Mouse (Mus musculus) C2C12 (cell line): Measurements from ENCODE around the gene Cox7a1. TPM values are rescaled to one million over a fixed set of nuclear protein-coding genes. Genes with fewer than 3 reads are reported as not detected.
A peak's percentile ranks its signal among the peaks of the same experiment; 100 is the strongest.

ENCODE experiments used
- H3K27me3 ChIP-seq: one replicate; pipeline ENCODE4 v1.6.1; 2011; ENCODE audit not compliant: control insufficient read depth, insufficient read depth, insufficient read length
- H3K36me3 ChIP-seq: one replicate; pipeline ENCODE4 v1.6.1; 2011; ENCODE audit not compliant: control insufficient read depth, insufficient read depth
- H3K4me3 ChIP-seq: one replicate; pipeline ENCODE4 v1.5.1; 2011; ENCODE audit warnings: mild to moderate bottlenecking, control low read depth; ENCODE audit not compliant: poor library complexity, insufficient read depth, severe bottlenecking
- H3K79me2 ChIP-seq: one replicate; pipeline ENCODE4 v1.6.1; 2011; ENCODE audit not compliant: control insufficient read depth, insufficient read depth
- H3K79me3 ChIP-seq: one replicate; pipeline ENCODE4 v1.6.1; 2011; ENCODE audit warnings: low read depth, control low read depth
- H3ac ChIP-seq: one replicate; pipeline ENCODE3; 2011; ENCODE audit warnings: low read depth; ENCODE audit not compliant: control insufficient read depth, insufficient read length
- CEBPB ChIP-seq: IDR thresholded peaks from one replicate; pipeline ENCODE4 v1.6.1; 2011; ENCODE audit warnings: low read depth, mild to moderate bottlenecking, control low read depth, moderate library complexity
- CTCF ChIP-seq: IDR thresholded peaks from one replicate; pipeline ENCODE4 v1.5.1; 2011; ENCODE audit not compliant: control insufficient read depth, insufficient read depth, insufficient read length
- FOSL1 ChIP-seq: IDR thresholded peaks from one replicate; pipeline ENCODE4 v1.8.0; 2011; ENCODE audit warnings: mild to moderate bottlenecking, low read length; ENCODE audit not compliant: poor library complexity, insufficient read depth, severe bottlenecking
- MAX ChIP-seq: IDR thresholded peaks from one replicate; pipeline ENCODE4 v1.6.1; 2011; ENCODE audit warnings: mild to moderate bottlenecking, control low read depth
- MYOD1 ChIP-seq: IDR thresholded peaks from one replicate; pipeline ENCODE4 v1.6.1; 2011; ENCODE audit warnings: low read depth; ENCODE audit not compliant: control insufficient read depth, insufficient read length
- MYOG ChIP-seq: IDR thresholded peaks from one replicate; pipeline ENCODE4 v1.6.1; 2011; ENCODE audit not compliant: control insufficient read depth, insufficient read length; ENCODE audit errors: extremely low read depth
- USF1 ChIP-seq: IDR thresholded peaks from one replicate; pipeline ENCODE4 v1.6.1; 2011; ENCODE audit warnings: low read depth, mild to moderate bottlenecking, control low read depth, moderate library complexity
- polyA plus RNA-seq: library from polyadenylated mRNA; unstranded; fragments of >200 nt; fragmentation: generic; extraction: Trizol; gene quantifications from one replicate; pipeline ENCODE4 v1.2.1, GENCODE M21; 2012; ENCODE audit warnings: missing spikeins

Cox7a1 gene
- polyA plus RNA-seq, 1 experiment, result 7.9 TPM

- Histone ChIP-seq H3K79me2 (no peaks in the 10 kb centered on the region), H3K36me3 (peaks cover 5% of the 10 kb centered on the region), H3K4me3 (no peak overlapping the region), H3K27me3 (no peaks in the 10 kb centered on the region), H3ac (no peak overlapping the region), H3K79me3 (no peaks in the 10 kb centered on the region)
- TF ChIP-seq MAX, result no peak
- TF ChIP-seq CTCF, result no peak
- no peak for TF ChIP-seq USF1
- TF ChIP-seq CEBPB, result no peak
- TF ChIP-seq MYOD1, result no peak
- no peak for TF ChIP-seq FOSL1
- TF ChIP-seq MYOG, result no peak
Observed at GRCm38 (mm10) chr7:30220008-30220356, 36.0 kb downstream of the Cox7a1 start.

GRCm38 (mm10) chr7:30221433-30221832, 37.5 kb downstream of the Cox7a1 start:
- Histone ChIP-seq H3ac (no peak overlapping the region), H3K79me3 (no peaks in the 10 kb centered on the region), H3K27me3 (no peaks in the 10 kb centered on the region), H3K36me3 (peaks cover 7% of the 10 kb centered on the region), H3K79me2 (no peaks in the 10 kb centered on the region), H3K4me3 (no peak overlapping the region)
- TF ChIP-seq CTCF, result no peak
- TF ChIP-seq USF1, result no peak
- TF ChIP-seq FOSL1, result no peak
- TF ChIP-seq MAX, result no peak
- TF ChIP-seq MYOD1, result no peak
- TF ChIP-seq MYOG, result no peak
- no peak for TF ChIP-seq CEBPB

GRCm38 (mm10) chr7:30222205-30222604, 38.3 kb downstream of the Cox7a1 start:
- Histone ChIP-seq H3K79me2 (no peaks in the 10 kb centered on the region), H3K4me3 (no peak overlapping the region), H3K79me3 (no peaks in the 10 kb centered on the region), H3K36me3 (peaks cover 15% of the 10 kb centered on the region), H3K27me3 (no peaks in the 10 kb centered on the region), H3ac (no peak overlapping the region)
- no peak for TF ChIP-seq MAX
- TF ChIP-seq MYOG, result no peak
- TF ChIP-seq CTCF, result no peak
- TF ChIP-seq USF1, result no peak
- TF ChIP-seq MYOD1, result no peak
- TF ChIP-seq FOSL1, result no peak

- Histone ChIP-seq H3K4me3 (no peak overlapping the region), H3K36me3 (peaks cover 18% of the 10 kb centered on the region), H3K79me2 (no peaks in the 10 kb centered on the region), H3K27me3 (no peaks in the 10 kb centered on the region), H3ac (no peak overlapping the region), H3K79me3 (no peaks in the 10 kb centered on the region)
- TF ChIP-seq USF1 (no peak), CTCF (no peak), CEBPB (no peak), MAX (no peak), MYOD1 (no peak), MYOG (no peak), FOSL1 (no peak)
Observed at GRCm38 (mm10) chr7:30224206-30224605, 40.3 kb downstream of the Cox7a1 start.

- peaks cover 6% of the 10 kb centered on the region for H3K79me3 ChIP-seq
- no peak for TF ChIP-seq FOSL1
- TF ChIP-seq CTCF, result no peak
- no peak for TF ChIP-seq MYOG
- no peak for TF ChIP-seq USF1
- TF ChIP-seq MYOD1, result no peak
- no peak for TF ChIP-seq CEBPB
- no peak for TF ChIP-seq MAX
- peaks cover 13% of the 10 kb centered on the region for H3K79me2 ChIP-seq
- H3K36me3 ChIP-seq, result peaks cover 21% of the 10 kb centered on the region
- H3K4me3 ChIP-seq, result peak overlapping the region; percentile 55
- peak overlapping the region; percentile 87 for H3ac ChIP-seq
- H3K27me3 ChIP-seq, result no peaks in the 10 kb centered on the region
Observed at GRCm38 (mm10) chr7:30231328-30231668, 47.4 kb downstream of the Cox7a1 start.

GRCm38 (mm10) chr7:30231669-30232454, 47.9 kb downstream of the Cox7a1 start, which contains the start of the genes Polr2i and Tbcb:
Polr2i (plus strand) TSS chr7:30231948.
Tbcb (minus strand) TSS chr7:30232272.
- peak within 1 kb of the TSS; percentile 87 for H3ac ChIP-seq
- peaks cover 6% of the 10 kb centered on the region for H3K79me3 ChIP-seq
- peaks cover 13% of the 10 kb centered on the region for H3K79me2 ChIP-seq
- TF ChIP-seq MAX (peak; percentile 40), FOSL1 (no peak)
- peaks cover 16% of the 10 kb centered on the region for H3K36me3 ChIP-seq
- peak within 1 kb of the TSS; percentile 64 for H3K4me3 ChIP-seq
- H3K27me3 ChIP-seq, result no peaks in the 10 kb centered on the region
